Mouse (Mus musculus) erythroid progenitor cell, adult 5-6 weeks (primary cell): ENCODE measurements around the gene Olfr668. TPM values are rescaled to one million over a fixed set of nuclear protein-coding genes. Genes with fewer than 3 reads are reported as not detected.
"Not testable (repeated sequence)": the region's sequence is repeated elsewhere in the genome, so short reads cannot be mapped to it uniquely, and the experiment has no call there.

Experiments used
- ATAC-seq: replicated peaks from 2 replicates; pipeline ENCODE4 v1.8.0; 2016; ENCODE audit warnings: moderate number of reproducible peaks, mild to moderate bottlenecking, moderate TSS enrichment, inconsistent platforms; ENCODE audit not compliant: poor library complexity, low FRiP score, severe bottlenecking
- total RNA-seq, 2 experiments: library from RNA; stranded (forward) in 1 of 2; stranded (reverse) in 1 of 2; fragments of 150-400 nt in 1 of 2; fragments of 186-747, 209-891 nt in 1 of 2; gene quantifications; 2 replicates each; pipeline versions ENCODE4 v1.2.3 to v1.2.4; 2015 to 2017; ENCODE audit warnings: low replicate concordance in 2 of 2

Olfr668 gene
- total RNA-seq (2015; ENCODE audit: low replicate concordance) = not detected in 2 replicates
- total RNA-seq (2017; ENCODE audit: low replicate concordance) = not detected in 2 replicates

GRCm38 (mm10) chr7:104927957-104928356 is at the start of gene Olfr668:
Gene Olfr668 (minus strand): TSS chr7:104928057.
- ATAC-seq = no peak

DNA sequence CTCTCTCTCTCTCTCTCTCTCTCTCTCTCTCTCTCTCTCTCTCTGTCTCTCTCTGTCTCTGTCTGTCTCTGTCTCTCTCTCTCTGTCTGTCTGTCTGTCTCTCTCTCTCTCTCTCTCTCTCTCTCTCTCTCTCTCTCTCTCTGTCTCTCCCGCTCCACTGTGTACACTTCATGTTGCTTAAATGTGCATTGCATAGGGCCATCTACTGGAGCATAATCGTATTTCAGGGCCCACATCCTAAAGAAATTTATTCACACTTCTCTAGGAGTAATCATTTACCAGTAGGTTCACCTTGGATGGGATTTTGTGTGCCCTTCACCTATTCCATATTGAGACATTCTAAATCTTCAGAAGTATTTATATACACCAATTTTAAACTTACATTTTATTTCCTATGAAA is 44.6 kb upstream of the Olfr668 start:
- ATAC-seq = not testable (repeated sequence)

DNA sequence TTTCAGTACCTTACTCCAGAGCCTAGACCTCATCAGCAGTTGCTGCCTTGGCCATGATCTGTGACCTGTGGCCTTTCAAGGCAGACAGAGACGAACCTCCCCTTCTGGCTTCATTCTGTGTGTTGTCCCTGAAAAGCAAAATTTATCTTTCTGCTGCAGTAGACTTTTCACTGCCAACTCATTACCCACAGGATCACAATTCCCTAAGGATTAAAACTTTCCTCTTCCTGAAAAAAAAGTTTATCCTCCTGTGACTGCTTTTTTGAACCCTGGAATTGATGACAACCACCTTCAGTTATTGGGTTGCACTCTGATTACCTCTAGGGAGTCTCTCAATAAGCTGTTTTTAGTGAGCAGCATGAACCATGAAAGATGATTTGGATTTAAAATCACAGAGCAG is 34.7 kb upstream of the Olfr668 start, which contains the start of gene Olfr670:
Gene Olfr670 (minus strand): TSS at position 101 of the 400 bp plus-strand sequence.
- ATAC-seq = no peak

GRCm38 (mm10) chr7:104950234-104950633 is 22.4 kb upstream of the Olfr668 start:
- peak; percentile 73 for ATAC-seq

- no peak for ATAC-seq
Measured at GRCm38 (mm10) chr7:104933940-104934339, 6.1 kb upstream of the Olfr668 start, which contains the start of gene Olfr669. Gene Olfr669 (plus strand): TSS chr7:104934240.

GRCm38 (mm10) chr7:104921382-104921781 is 6.5 kb downstream of the Olfr668 start, which contains the start of gene Olfr667:
Gene Olfr667 (minus strand): TSS chr7:104921482.
- no peak for ATAC-seq

DNA sequence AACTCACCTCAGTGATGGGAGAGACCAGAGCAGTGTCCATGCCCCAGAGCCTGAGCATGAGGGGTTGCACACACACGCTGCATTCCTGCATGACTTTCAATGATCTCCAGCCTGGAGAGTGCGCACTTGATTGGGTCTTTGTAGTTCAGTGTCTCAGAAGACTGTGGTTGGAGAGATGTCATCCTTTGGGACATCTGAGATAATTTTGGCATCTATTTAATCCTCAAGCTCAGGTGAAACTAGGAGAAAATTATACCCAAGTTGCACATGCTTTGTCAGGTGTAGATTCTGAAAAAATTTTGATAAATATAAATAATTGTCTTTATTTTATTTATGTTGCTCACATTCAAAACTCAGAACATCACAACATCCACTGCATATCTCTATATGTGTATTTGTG is 32.0 kb downstream of the Olfr668 start, which contains the start of gene Olfr666:
Gene Olfr666 (minus strand): TSS at position 101 of the 400 bp plus-strand sequence.
- ATAC-seq = no peak

DNA sequence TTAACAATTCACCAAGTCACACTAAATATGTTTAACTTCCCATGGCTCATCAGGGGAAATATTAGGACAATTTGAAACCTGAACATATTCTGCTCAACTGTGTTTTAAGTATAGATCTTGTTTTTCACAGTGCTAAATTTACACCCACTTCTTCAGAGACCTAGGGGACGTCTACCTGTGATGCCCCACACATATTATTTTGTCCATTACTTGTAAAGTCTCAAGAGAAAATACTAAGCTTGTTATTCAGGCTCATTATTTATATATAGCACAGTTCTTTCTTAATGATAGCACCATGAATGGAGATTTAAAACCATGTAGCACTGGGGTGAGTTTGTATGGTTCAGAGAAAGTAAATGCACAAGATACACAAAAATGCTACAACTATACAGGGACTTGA is 50.1 kb downstream of the Olfr668 start, which contains the start of gene Olfr665:
Gene Olfr665 (plus strand): TSS at position 301 of the 400 bp plus-strand sequence.
- no peak for ATAC-seq

Other genes with a start within 250 kb of the Olfr668 start
- not detected in 2 replicates for gene Olfr661, start 241.6 kb downstream of the Olfr668 start, total RNA-seq (2015; ENCODE audit: low replicate concordance)
- gene Olfr661, start 241.6 kb downstream of the Olfr668 start, total RNA-seq (2017; ENCODE audit: low replicate concordance) = not detected in 2 replicates
- not detected in 2 replicates for gene Usp17le, start 150.6 kb downstream of the Olfr668 start, total RNA-seq (2015; ENCODE audit: low replicate concordance)
- gene Usp17le, start 150.6 kb downstream of the Olfr668 start, total RNA-seq (2017; ENCODE audit: low replicate concordance) = not detected in 2 replicates
- not detected in 2 replicates for gene Usp17lb, start 85.5 kb downstream of the Olfr668 start, total RNA-seq (2015; ENCODE audit: low replicate concordance)
- not detected in 2 replicates for gene Usp17lb, start 85.5 kb downstream of the Olfr668 start, total RNA-seq (2017; ENCODE audit: low replicate concordance)
- not detected in 2 replicates for gene Usp17la, start 71.0 kb downstream of the Olfr668 start, total RNA-seq (2015; ENCODE audit: low replicate concordance)
- not detected in 2 replicates for gene Usp17la, start 71.0 kb downstream of the Olfr668 start, total RNA-seq (2017; ENCODE audit: low replicate concordance)
- gene Olfr665, start 50.0 kb downstream of the Olfr668 start, total RNA-seq (2015; ENCODE audit: low replicate concordance) = 2.1 TPM in 1 of 2 replicates, not detected in the other
- not detected in 2 replicates for gene Olfr665, start 50.0 kb downstream of the Olfr668 start, total RNA-seq (2017; ENCODE audit: low replicate concordance)
- gene Olfr666, start 32.1 kb downstream of the Olfr668 start, total RNA-seq (2015; ENCODE audit: low replicate concordance) = not detected in 2 replicates
- gene Olfr666, start 32.1 kb downstream of the Olfr668 start, total RNA-seq (2017; ENCODE audit: low replicate concordance) = not detected in 2 replicates
- not detected in 2 replicates for gene Olfr667, start 6.6 kb downstream of the Olfr668 start, total RNA-seq (2015; ENCODE audit: low replicate concordance)
- not detected in 2 replicates for gene Olfr667, start 6.6 kb downstream of the Olfr668 start, total RNA-seq (2017; ENCODE audit: low replicate concordance)
- not detected in 2 replicates for gene Olfr669, start 6.2 kb upstream of the Olfr668 start, total RNA-seq (2015; ENCODE audit: low replicate concordance)
- gene Olfr669, start 6.2 kb upstream of the Olfr668 start, total RNA-seq (2017; ENCODE audit: low replicate concordance) = not detected in 2 replicates
- gene Olfr670, start 34.6 kb upstream of the Olfr668 start, total RNA-seq (2015; ENCODE audit: low replicate concordance) = not detected in 2 replicates
- not detected in 2 replicates for gene Olfr670, start 34.6 kb upstream of the Olfr668 start, total RNA-seq (2017; ENCODE audit: low replicate concordance)
- gene Olfr671, start 51.1 kb upstream of the Olfr668 start, total RNA-seq (2015; ENCODE audit: low replicate concordance) = not detected in 2 replicates
- not detected in 2 replicates for gene Olfr671, start 51.1 kb upstream of the Olfr668 start, total RNA-seq (2017; ENCODE audit: low replicate concordance)
- not detected in 2 replicates for gene Olfr672, start 74.0 kb upstream of the Olfr668 start, total RNA-seq (2015; ENCODE audit: low replicate concordance)
- not detected in 2 replicates for gene Olfr672, start 74.0 kb upstream of the Olfr668 start, total RNA-seq (2017; ENCODE audit: low replicate concordance)
- gene Olfr675, start 100.4 kb upstream of the Olfr668 start, total RNA-seq (2015; ENCODE audit: low replicate concordance) = not detected in 2 replicates
- gene Olfr675, start 100.4 kb upstream of the Olfr668 start, total RNA-seq (2017; ENCODE audit: low replicate concordance) = not detected in 2 replicates
- gene Olfr676, start 104.6 kb upstream of the Olfr668 start, total RNA-seq (2015; ENCODE audit: low replicate concordance) = not detected in 2 replicates
- not detected in 2 replicates for gene Olfr676, start 104.6 kb upstream of the Olfr668 start, total RNA-seq (2017; ENCODE audit: low replicate concordance)
- gene Olfr677, start 123.3 kb upstream of the Olfr668 start, total RNA-seq (2015; ENCODE audit: low replicate concordance) = not detected in 2 replicates
- not detected in 2 replicates for gene Olfr677, start 123.3 kb upstream of the Olfr668 start, total RNA-seq (2017; ENCODE audit: low replicate concordance)
- gene Olfr678, start 136.4 kb upstream of the Olfr668 start, total RNA-seq (2015; ENCODE audit: low replicate concordance) = not detected in 2 replicates
- not detected in 2 replicates for gene Olfr678, start 136.4 kb upstream of the Olfr668 start, total RNA-seq (2017; ENCODE audit: low replicate concordance)
- not detected in 2 replicates for gene Olfr679, start 153.1 kb upstream of the Olfr668 start, total RNA-seq (2015; ENCODE audit: low replicate concordance)
- not detected in 2 replicates for gene Olfr679, start 153.1 kb upstream of the Olfr668 start, total RNA-seq (2017; ENCODE audit: low replicate concordance)
- gene Olfr680-ps1, start 164.8 kb upstream of the Olfr668 start, total RNA-seq (2015; ENCODE audit: low replicate concordance) = not detected in 2 replicates
- not detected in 2 replicates for gene Olfr680-ps1, start 164.8 kb upstream of the Olfr668 start, total RNA-seq (2017; ENCODE audit: low replicate concordance)
- not detected in 2 replicates for gene Olfr681, start 188.8 kb upstream of the Olfr668 start, total RNA-seq (2015; ENCODE audit: low replicate concordance)
- gene Olfr681, start 188.8 kb upstream of the Olfr668 start, total RNA-seq (2017; ENCODE audit: low replicate concordance) = not detected in 2 replicates
- gene Olfr683, start 219.0 kb upstream of the Olfr668 start, total RNA-seq (2015; ENCODE audit: low replicate concordance) = not detected in 2 replicates
- gene Olfr683, start 219.0 kb upstream of the Olfr668 start, total RNA-seq (2017; ENCODE audit: low replicate concordance) = not detected in 2 replicates
- not detected in 2 replicates for gene Olfr684, start 235.6 kb upstream of the Olfr668 start, total RNA-seq (2015; ENCODE audit: low replicate concordance)
- not detected in 2 replicates for gene Olfr684, start 235.6 kb upstream of the Olfr668 start, total RNA-seq (2017; ENCODE audit: low replicate concordance)